Mouse (Mus musculus): ENCODE data around the gene Espn. TPM values are rescaled to one million over a fixed set of nuclear protein-coding genes. Genes with fewer than 3 reads are reported as not detected.

Espn gene
- polyA plus RNA-seq, 1 experiment from 2014 or later: 2.3 TPM

DNA sequence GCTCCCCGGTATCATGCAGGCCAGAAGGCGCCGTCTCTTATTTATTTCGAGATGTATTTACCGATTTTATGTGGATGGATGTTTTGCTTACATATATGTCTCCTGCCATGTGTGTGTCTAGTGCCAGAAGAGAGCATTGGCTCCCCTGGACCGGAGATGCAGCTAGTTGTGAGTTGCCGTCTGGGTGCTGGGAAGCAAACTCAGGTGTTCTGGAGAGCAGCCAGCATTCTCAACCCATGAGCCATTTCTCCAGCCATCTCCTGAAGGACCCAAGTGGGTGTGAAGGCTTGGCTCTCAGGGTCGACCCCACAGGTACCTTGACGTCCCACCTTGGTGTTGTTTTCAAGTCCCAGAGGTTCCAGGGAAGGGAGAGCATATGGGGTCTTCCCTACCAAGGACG is 30.0 kb upstream of the Espn start:
- 75% methylated on average over 10 of the region's 10 CpGs for WGBS (ENCODE audit: insufficient replicate concordance)
- Histone ChIP-seq H3K4me2 (ENCODE audit: low read depth, low read length) (no peak overlapping the region), H3K4me3 (ENCODE audit: low read depth, low read length) (no peak overlapping the region), H3K27ac (ENCODE audit: low read length) (no peak overlapping the region), H3K9me3 (replicated peaks; ENCODE audit: control insufficient read depth, low read length) (no peaks in the 10 kb centered on the region), H3K9ac (ENCODE audit: low read depth, low read length) (no peak overlapping the region), H3K27me3 (ENCODE audit: control insufficient read depth, insufficient read depth, low read depth, low read length) (peaks cover 13% of the 10 kb centered on the region), H3K36me3 (ENCODE audit: control insufficient read depth, insufficient read depth) (no peaks in the 10 kb centered on the region), H3K4me1 (ENCODE audit: control insufficient read depth, low read depth, low read length) (peaks cover 40% of the 10 kb centered on the region)
- ATAC-seq (ENCODE audit: low read depth): no peak

DNA sequence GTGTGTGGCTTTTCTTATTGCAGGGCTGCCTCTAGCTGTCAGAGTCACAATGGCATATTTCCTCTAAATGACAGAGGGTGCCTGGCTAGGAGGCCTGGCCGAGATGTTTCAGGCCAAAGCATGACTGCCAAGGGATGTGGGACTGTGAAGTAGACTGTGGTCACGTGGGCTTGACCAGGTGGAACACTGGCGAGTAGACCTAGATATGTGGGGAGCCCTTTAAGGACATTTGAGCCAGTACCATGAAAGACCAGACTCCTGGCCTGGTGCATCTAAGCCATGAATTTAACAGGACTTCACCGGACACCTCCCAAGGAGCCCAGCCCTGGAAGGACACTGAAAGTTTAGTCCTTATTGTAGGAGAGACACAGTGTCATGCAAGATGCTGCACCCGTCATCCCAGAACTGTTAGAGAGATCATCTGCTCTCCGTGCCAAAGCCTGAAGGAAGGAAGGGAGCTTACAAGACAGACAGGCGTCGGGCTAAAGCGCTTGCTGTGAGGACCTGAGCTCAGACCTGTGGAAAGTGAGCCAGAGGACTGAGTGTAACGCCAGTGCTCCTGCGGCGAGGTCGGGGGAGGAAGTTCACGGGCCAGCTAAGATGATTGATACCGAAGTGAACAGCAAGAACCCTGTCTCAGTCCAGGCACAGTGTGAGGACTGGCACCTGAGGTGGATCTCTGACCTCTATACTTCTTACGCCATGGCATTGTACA is 27.9 kb upstream of the Espn start:
- ATAC-seq (ENCODE audit: low read depth): no peak
- Histone ChIP-seq H3K36me3 (ENCODE audit: control insufficient read depth, insufficient read depth) (no peaks in the 10 kb centered on the region), H3K4me3 (ENCODE audit: low read depth, low read length) (no peak overlapping the region), H3K9ac (ENCODE audit: low read depth, low read length) (no peak overlapping the region), H3K27me3 (ENCODE audit: control insufficient read depth, insufficient read depth, low read depth, low read length) (peaks cover 13% of the 10 kb centered on the region), H3K4me1 (ENCODE audit: control insufficient read depth, low read depth, low read length) (peaks cover 24% of the 10 kb centered on the region), H3K27ac (ENCODE audit: low read length) (no peak overlapping the region), H3K4me2 (ENCODE audit: low read depth, low read length) (no peak overlapping the region), H3K9me3 (replicated peaks; ENCODE audit: control insufficient read depth, low read length) (no peaks in the 10 kb centered on the region)
- WGBS (ENCODE audit: insufficient replicate concordance): 60% methylated on average over 16 of the region's 16 CpGs

DNA sequence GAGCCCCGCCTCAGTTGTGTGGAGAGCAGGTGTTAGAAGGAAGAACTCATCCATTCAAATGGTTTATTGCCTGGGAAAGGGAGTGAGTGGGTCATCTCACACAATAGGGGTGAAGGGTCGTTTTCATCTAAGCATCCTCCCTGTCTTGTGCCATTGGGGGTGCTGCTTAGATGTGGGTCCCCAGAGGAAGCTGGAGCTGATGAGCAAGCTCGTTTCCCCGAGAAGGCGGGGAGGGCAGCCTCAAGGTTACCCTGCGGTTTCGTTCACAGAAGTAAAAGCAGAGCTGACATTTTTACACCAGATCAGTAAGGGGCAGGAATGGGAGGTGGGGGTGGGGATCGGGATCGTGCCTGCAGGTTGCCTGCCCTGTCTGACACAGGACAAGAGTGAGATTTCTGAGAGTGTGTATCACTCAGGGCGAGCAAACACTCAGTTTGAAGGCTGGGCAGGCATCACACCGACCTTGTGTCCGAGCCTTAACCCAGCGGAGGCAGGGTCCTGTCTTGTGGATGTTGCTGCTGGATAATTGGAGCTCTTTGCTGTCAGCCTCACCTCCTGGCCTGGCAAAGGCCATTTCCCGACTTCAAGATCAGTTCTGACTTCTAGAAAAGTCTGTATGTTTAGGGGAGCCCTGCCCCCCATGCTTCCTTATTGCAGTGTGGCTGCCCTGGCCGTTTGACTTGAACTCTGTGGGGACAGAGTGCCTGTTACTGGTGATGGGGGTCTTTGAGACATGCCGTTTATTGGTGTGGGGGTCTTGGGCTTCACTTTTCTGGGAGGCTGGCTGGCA is 26.9 kb upstream of the Espn start:
- Histone ChIP-seq H3K36me3 (ENCODE audit: control insufficient read depth, insufficient read depth) (no peaks in the 10 kb centered on the region), H3K27ac (ENCODE audit: low read length) (no peak overlapping the region), H3K4me2 (ENCODE audit: low read depth, low read length) (peak overlapping the region; percentile 94), H3K27me3 (ENCODE audit: control insufficient read depth, insufficient read depth, low read depth, low read length) (peaks cover 13% of the 10 kb centered on the region), H3K4me3 (ENCODE audit: low read depth, low read length) (peak overlapping the region; percentile 73), H3K9ac (ENCODE audit: low read depth, low read length) (peak overlapping the region; percentile 55; the same call in 1 of the 2 replicates), H3K4me1 (ENCODE audit: control insufficient read depth, low read depth, low read length) (peaks cover 22% of the 10 kb centered on the region), H3K9me3 (replicated peaks; ENCODE audit: control insufficient read depth, low read length) (no peaks in the 10 kb centered on the region)
- no peak for ATAC-seq (ENCODE audit: low read depth)
- 10% methylated on average over 16 of the region's 16 CpGs for WGBS (ENCODE audit: insufficient replicate concordance)

DNA sequence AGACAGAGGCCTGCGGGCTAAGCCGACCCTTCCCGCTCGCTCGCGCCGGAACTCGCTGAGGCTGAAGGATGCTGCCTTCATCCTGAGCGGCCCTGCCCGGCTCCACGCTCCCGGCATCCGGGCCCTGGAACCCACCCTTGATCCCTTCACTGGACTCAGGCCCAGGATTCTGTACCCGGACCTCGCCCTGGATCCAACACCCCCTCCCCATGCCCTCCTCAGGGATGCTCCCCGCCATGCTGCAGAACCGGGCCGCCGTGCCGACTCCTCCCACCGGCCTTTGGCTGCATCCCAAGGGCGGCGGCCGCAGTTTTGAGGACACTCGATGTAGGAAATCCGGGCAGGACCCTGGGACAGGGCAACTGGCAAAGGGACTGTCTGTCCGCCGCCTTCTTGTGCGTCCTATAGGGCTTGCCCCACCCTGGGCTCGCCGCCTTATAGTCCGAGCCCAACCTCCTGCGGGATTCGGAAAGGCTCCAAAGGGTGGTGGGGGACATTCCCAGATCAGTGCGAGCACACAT is 26.2 kb upstream of the Espn start:
- H3K27me3 ChIP-seq (ENCODE audit: control insufficient read depth, insufficient read depth, low read depth, low read length): peaks cover 13% of the 10 kb centered on the region
- H3K4me1 ChIP-seq (ENCODE audit: control insufficient read depth, low read depth, low read length): peaks cover 22% of the 10 kb centered on the region
- H3K27ac ChIP-seq (ENCODE audit: low read length): no peak overlapping the region
- WGBS (ENCODE audit: insufficient replicate concordance): 1% methylated on average over 35 of the region's 35 CpGs
- peak overlapping the region; percentile 73 for H3K4me3 ChIP-seq (ENCODE audit: low read depth, low read length)
- peak overlapping the region; percentile 55 for H3K9ac ChIP-seq (ENCODE audit: low read depth, low read length)
- peak; percentile 10 for ATAC-seq (ENCODE audit: low read depth)
- H3K36me3 ChIP-seq (ENCODE audit: control insufficient read depth, insufficient read depth): no peaks in the 10 kb centered on the region
- no peaks in the 10 kb centered on the region for H3K9me3 ChIP-seq (replicated peaks; ENCODE audit: control insufficient read depth, low read length)
- peak overlapping the region; percentile 94 for H3K4me2 ChIP-seq (ENCODE audit: low read depth, low read length)

DNA sequence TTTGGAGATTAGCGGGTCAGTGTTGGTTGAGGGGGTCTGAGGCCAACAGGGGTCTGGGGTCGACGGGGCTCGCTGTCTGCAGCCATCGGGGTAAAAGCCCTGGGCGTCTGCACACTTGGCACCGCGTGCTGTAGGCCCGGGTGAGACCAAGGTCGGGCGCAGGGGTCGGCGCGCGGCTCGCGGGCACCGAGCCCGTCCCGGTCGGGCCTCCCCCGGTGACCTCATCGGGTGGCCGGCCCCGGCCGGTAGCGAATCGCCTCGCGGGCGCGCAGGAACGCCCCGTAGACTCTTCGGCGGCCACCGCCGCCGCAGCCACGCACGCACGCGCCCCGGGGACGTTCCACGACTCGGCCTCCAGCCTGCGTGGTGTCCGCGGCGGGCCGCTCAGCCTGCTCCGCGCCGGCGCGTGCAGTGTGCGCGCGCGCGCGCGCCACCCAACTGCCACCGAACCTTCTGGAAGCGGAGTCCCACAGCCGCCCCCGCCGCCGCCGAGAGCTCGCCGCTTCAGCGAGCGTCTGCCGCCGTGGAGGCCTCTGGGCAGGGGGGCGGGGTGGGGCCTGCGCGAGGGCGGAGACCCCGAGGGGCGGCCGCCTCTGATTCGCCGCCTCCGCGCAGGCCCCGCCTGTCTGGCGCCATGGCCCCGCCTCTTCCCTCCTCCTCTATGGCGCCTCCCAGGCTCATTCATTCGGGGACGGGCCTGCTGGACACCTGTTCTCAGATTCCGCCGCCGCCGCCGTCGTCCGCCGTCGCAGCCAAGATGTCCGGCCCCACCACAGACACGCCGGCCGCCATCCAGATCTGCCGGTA is 25.6 kb upstream of the Espn start, which contains the start of gene Acot7:
Gene Acot7, plus strand, starts transcription at position 598 of the 807 bp plus-strand sequence.
- H3K9me3 ChIP-seq (replicated peaks; ENCODE audit: control insufficient read depth, low read length): no peaks in the 10 kb centered on the region
- peaks cover 13% of the 10 kb centered on the region for H3K27me3 ChIP-seq (ENCODE audit: control insufficient read depth, insufficient read depth, low read depth, low read length)
- H3K9ac ChIP-seq (ENCODE audit: low read depth, low read length): peak within 1 kb of the TSS; percentile 80
- no peaks in the 10 kb centered on the region for H3K36me3 ChIP-seq (ENCODE audit: control insufficient read depth, insufficient read depth)
- ATAC-seq (ENCODE audit: low read depth): peak; percentile 97
- WGBS (ENCODE audit: insufficient replicate concordance): under 1% methylated on average over 95 of the region's 108 CpGs
- peaks cover 22% of the 10 kb centered on the region for H3K4me1 ChIP-seq (ENCODE audit: control insufficient read depth, low read depth, low read length)
- H3K4me3 ChIP-seq (ENCODE audit: low read depth, low read length): peak within 1 kb of the TSS; percentile 73
- H3K4me2 ChIP-seq (ENCODE audit: low read depth, low read length): peak within 1 kb of the TSS; percentile 94
- peak within 1 kb of the TSS; percentile 83 for H3K27ac ChIP-seq (ENCODE audit: low read length)

DNA sequence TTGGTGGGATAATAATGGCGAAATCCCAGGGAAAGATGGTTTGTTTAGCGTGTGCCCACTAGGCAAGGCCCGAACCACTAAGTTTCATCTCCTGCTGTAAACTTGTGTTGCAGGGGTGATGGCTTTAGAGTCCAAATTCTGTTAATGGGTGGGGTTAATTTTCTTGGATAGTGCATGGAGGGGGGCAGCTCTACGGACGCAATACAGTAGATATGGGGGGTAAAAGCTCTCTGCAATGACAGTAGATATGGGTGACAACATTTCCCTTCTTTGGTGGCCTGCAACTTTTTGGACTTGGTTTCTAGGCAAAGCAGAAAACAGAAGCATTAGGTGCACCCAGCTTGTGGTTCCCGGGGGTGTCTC is 25.0 kb upstream of the Espn start:
- peak overlapping the region; percentile 73 for H3K4me3 ChIP-seq (ENCODE audit: low read depth, low read length)
- peak overlapping the region; percentile 83 for H3K27ac ChIP-seq (ENCODE audit: low read length)
- peaks cover 22% of the 10 kb centered on the region for H3K4me1 ChIP-seq (ENCODE audit: control insufficient read depth, low read depth, low read length)
- WGBS (ENCODE audit: insufficient replicate concordance): 30% methylated on average over 6 of the region's 6 CpGs
- H3K27me3 ChIP-seq (ENCODE audit: control insufficient read depth, insufficient read depth, low read depth, low read length): peaks cover 13% of the 10 kb centered on the region
- no peaks in the 10 kb centered on the region for H3K9me3 ChIP-seq (replicated peaks; ENCODE audit: control insufficient read depth, low read length)
- peak overlapping the region; percentile 80 for H3K9ac ChIP-seq (ENCODE audit: low read depth, low read length)
- peak overlapping the region; percentile 94 for H3K4me2 ChIP-seq (ENCODE audit: low read depth, low read length)
- no peaks in the 10 kb centered on the region for H3K36me3 ChIP-seq (ENCODE audit: control insufficient read depth, insufficient read depth)
- no peak for ATAC-seq (ENCODE audit: low read depth)

DNA sequence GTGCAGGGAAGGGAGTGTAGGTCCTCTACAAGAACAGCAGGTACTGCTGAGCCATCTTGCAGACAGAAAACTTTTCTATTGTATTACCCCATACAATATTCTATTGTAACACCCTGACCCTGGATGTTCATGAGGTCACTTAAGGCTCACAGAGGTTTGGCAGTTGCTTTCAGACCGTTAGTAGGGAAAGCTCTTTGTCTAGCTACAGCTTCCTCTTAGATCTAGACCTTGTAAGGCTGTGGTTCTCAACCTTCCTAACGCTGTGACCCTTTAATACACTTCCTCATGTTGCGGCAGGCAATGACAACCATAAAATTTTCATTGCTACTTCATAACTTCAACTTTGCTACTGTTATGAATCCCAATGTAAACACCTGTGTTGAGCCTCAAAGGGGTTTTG is 24.5 kb upstream of the Espn start:
- H3K9ac ChIP-seq (ENCODE audit: low read depth, low read length): no peak overlapping the region
- no peaks in the 10 kb centered on the region for H3K36me3 ChIP-seq (ENCODE audit: control insufficient read depth, insufficient read depth)
- H3K4me2 ChIP-seq (ENCODE audit: low read depth, low read length): no peak overlapping the region
- no peak overlapping the region for H3K4me3 ChIP-seq (ENCODE audit: low read depth, low read length)
- 29% methylated on average over 3 of the region's 3 CpGs for WGBS (ENCODE audit: insufficient replicate concordance)
- no peak for ATAC-seq (ENCODE audit: low read depth)
- peaks cover 22% of the 10 kb centered on the region for H3K4me1 ChIP-seq (ENCODE audit: control insufficient read depth, low read depth, low read length)
- no peaks in the 10 kb centered on the region for H3K9me3 ChIP-seq (replicated peaks; ENCODE audit: control insufficient read depth, low read length)
- H3K27me3 ChIP-seq (ENCODE audit: control insufficient read depth, insufficient read depth, low read depth, low read length): peaks cover 13% of the 10 kb centered on the region
- H3K27ac ChIP-seq (ENCODE audit: low read length): no peak overlapping the region; the same call in 1 of the 2 replicates

DNA sequence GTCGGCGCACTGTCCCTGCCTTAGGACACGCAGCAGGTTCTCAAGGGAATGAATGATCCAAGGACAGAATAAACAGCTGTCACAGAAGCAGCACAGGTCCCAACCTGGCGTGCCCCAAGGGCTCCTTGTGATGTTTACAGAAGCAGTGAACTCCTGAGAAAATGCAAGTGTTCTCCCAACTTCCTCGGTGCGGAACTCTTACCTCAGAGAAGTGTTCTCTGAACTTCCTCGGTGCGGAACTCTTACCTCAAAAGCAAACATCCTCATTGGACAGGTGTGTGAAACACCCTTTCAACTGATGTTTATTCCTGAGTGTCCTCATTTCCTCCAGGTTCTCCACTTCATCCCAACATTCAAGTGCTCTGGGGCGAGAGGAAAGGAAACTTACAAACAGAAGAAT is 21.8 kb upstream of the Espn start:
- no peaks in the 10 kb centered on the region for H3K9me3 ChIP-seq (replicated peaks; ENCODE audit: control insufficient read depth, low read length)
- H3K4me3 ChIP-seq (ENCODE audit: low read depth, low read length): no peak overlapping the region
- no peaks in the 10 kb centered on the region for H3K36me3 ChIP-seq (ENCODE audit: control insufficient read depth, insufficient read depth)
- H3K27ac ChIP-seq (ENCODE audit: low read length): no peak overlapping the region
- H3K4me2 ChIP-seq (ENCODE audit: low read depth, low read length): no peak overlapping the region
- peaks cover 8% of the 10 kb centered on the region for H3K27me3 ChIP-seq (ENCODE audit: control insufficient read depth, insufficient read depth, low read depth, low read length)
- no peak overlapping the region for H3K9ac ChIP-seq (ENCODE audit: low read depth, low read length)
- WGBS (ENCODE audit: insufficient replicate concordance): 74% methylated on average over 9 of the region's 9 CpGs
- no peak for ATAC-seq (ENCODE audit: low read depth)
- peaks cover 16% of the 10 kb centered on the region for H3K4me1 ChIP-seq (ENCODE audit: control insufficient read depth, low read depth, low read length)

Data from liver, embryonic 16.5 days (tissue).